Mouse (Mus musculus): Measurements from ENCODE around the gene Ifnk.

DNA sequence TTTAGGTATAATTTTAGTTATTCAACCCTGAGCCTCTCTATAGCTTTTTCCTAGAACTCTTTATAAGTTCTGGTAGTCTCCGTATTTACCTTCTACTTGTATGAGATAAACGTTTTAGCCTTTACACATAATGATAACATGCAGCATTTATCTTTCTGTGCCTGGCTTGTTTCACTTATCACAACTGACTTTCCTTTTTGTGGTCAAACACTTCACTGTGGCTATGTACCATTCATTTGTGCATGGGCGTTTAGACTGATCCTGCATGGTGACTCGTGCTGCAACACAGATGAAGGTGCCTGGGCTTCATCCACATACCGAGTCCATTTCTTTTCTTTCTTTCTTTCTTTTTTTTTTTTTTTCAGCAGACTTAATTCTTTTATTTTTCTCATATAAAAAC is 49.8 kb downstream of the Ifnk start:
- TF ChIP-seq CTCF (IDR thresholded peaks at IDR 0.05; ENCODE audit: control insufficient read depth, insufficient read depth, insufficient read length) (no peak), MAX (IDR thresholded peaks at IDR 0.05) (no peak), USF1 (IDR thresholded peaks at IDR 0.05; ENCODE audit: low read depth) (no peak)
